Comparison of ENCODE assay signal across 25 mouse cellular contexts in the genomic region with DNA sequence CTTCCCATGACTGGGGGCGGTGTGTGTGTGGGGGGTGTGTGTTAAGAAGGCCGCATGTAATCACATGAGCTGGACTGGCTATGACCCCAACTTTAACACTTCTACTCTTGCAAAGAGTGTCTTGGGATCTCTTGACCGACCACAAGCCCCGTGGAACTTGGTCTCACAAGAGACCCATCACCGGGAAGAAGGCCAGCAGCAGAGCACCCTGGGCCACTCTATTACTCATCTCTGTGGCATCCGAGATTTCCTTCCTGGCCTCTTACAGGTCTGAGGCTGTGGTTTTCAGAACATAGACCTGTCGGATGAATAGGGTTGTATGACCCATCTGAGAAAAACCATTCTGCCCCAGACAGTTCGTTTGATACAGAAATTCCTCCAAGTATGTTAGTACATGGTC.
"Had no signal": no experiment of that assay in that cellular context is flagged by ENCODE, and none has a peak within 500 bp of the region (broad histone marks: within the 10 kb centered on the region; RNA-seq: fewer than 3 reads in every experiment).

No protein-coding gene starts in this region.

- H3K4me3 ChIP-seq: gastrocnemius, adult 2 months; heart, embryonic 10.5 days; heart, embryonic 12.5 days; hindbrain, embryonic 13.5 days; hindbrain, embryonic 15.5 days; kidney, embryonic 15.5 days; layer of hippocampus, adult 2 months; left cerebral cortex, adult 2 months; limb, embryonic 12.5 days; liver, embryonic 12.5 days had no signal

- H3K4me2 ChIP-seq: heart, embryonic 12.5 days; hindbrain, embryonic 13.5 days; hindbrain, embryonic 15.5 days; kidney, embryonic 15.5 days; limb, embryonic 12.5 days; liver, embryonic 12.5 days had no signal

- H3K27ac ChIP-seq: heart, embryonic 10.5 days; hindbrain, embryonic 13.5 days; hindbrain, embryonic 15.5 days; hindbrain, postnatal 0 days; kidney, embryonic 15.5 days; kidney, postnatal 0 days; layer of hippocampus, adult 2 months; left cerebral cortex, adult 2 months; limb, embryonic 12.5 days; liver, embryonic 12.5 days; liver, embryonic 14.5 days had no signal

- H3K9ac ChIP-seq: heart, embryonic 12.5 days; hindbrain, embryonic 13.5 days; hindbrain, embryonic 15.5 days; kidney, embryonic 15.5 days; limb, embryonic 12.5 days; liver, embryonic 12.5 days; liver, embryonic 14.5 days had no signal

- H3K4me1 ChIP-seq: hindbrain, embryonic 15.5 days had no signal

- H3K27me3 ChIP-seq: heart, embryonic 12.5 days; hindbrain, embryonic 15.5 days; kidney, embryonic 15.5 days; limb, embryonic 12.5 days; liver, embryonic 12.5 days had no signal

- ATAC-seq: hindbrain, postnatal 0 days; intestine, embryonic 16.5 days; liver, embryonic 12.5 days had no signal

- DNase-seq: gastrocnemius, adult 2 months; gastrocnemius, postnatal 10 days; gastrocnemius, postnatal 25 days; heart, adult 18-20 months; heart, postnatal 10 days; heart, postnatal 36 days; kidney, adult 11 months; kidney, adult 2 months; kidney, adult 9 months; kidney, postnatal 25 days; kidney, postnatal 4 days; left cerebral cortex, postnatal 4 days had no signal

- H3K9me3 ChIP-seq: heart, embryonic 10.5 days; hindbrain, embryonic 13.5 days; hindbrain, embryonic 15.5 days; kidney, embryonic 15.5 days; liver, embryonic 12.5 days had no signal
